Mouse (Mus musculus) heart, embryonic 12.5 days (tissue): ENCODE results near the gene Gm49322. TPM values are rescaled to one million over a fixed set of nuclear protein-coding genes. Genes with fewer than 3 reads are reported as not detected.

Source experiments
- ATAC-seq: fragments of 200-750 bp; cut with Nextera tagmentation; 2 replicates; pipeline ENCODE4 v1.8.0; 2017; ENCODE audit warnings: moderate TSS enrichment, moderate library complexity; ENCODE audit not compliant: insufficient number of reproducible peaks, low FRiP score
- H3K27ac ChIP-seq: fragments of 300-500 bp; sonication (generic); 2 replicates; pipeline ENCODE4 v1.5.1; 2016; ENCODE audit warnings: mild to moderate bottlenecking, moderate library complexity; ENCODE audit not compliant: poor library complexity, severe bottlenecking
- H3K27me3 ChIP-seq: fragments of 300-500 bp; sonication (generic); replicated peaks from 2 replicates; pipeline ENCODE4 v1.6.1; 2016; ENCODE audit warnings: mild to moderate bottlenecking, moderate library complexity
- H3K36me3 ChIP-seq: fragments of 300-500 bp; sonication (generic); 2 replicates; pipeline ENCODE4 v1.6.1; 2016; ENCODE audit warnings: mild to moderate bottlenecking, moderate library complexity
- H3K4me1 ChIP-seq: fragments of 300-500 bp; sonication (generic); replicated peaks from 2 replicates; pipeline ENCODE4 v1.6.1; 2016; ENCODE audit warnings: mild to moderate bottlenecking
- H3K4me2 ChIP-seq: fragments of 300-500 bp; sonication (generic); 2 replicates; pipeline ENCODE4 v1.6.1; 2016; ENCODE audit warnings: mild to moderate bottlenecking, moderate library complexity
- H3K4me3 ChIP-seq: fragments of 300-500 bp; sonication (generic); 2 replicates; pipeline ENCODE4 v1.5.1; 2016; ENCODE audit warnings: mild to moderate bottlenecking
- H3K9ac ChIP-seq: fragments of 300-500 bp; sonication (generic); 2 replicates; pipeline ENCODE4 v1.6.1; 2016; ENCODE audit warnings: mild to moderate bottlenecking, moderate library complexity
- H3K9me3 ChIP-seq: fragments of 300-500 bp; sonication (generic); replicated peaks from 2 replicates; pipeline ENCODE4 v1.6.1; 2016; ENCODE audit warnings: mild to moderate bottlenecking, moderate library complexity
- WGBS: fragments of 180-500 bp; shearing (Covaris S2); methylation state at CpG from one replicate; pipeline ENCODE4 v1.1.7; 2016; 5-methylcytosine and 5-hydroxymethylcytosine counted together
- microRNA-seq: library from miRNA; unstranded; fragments of <30 nt; microRNA quantifications from one replicate; pipeline ENCODE4, GENCODE M21; 2017
- polyA plus RNA-seq: library from polyadenylated mRNA; unstranded; fragments of >200 nt; fragmentation: Nextera tagmentation; extraction: Ambion mirVana; gene quantifications from 2 replicates; pipeline ENCODE4 v1.2.1, GENCODE M21; 2016

The Gm49322 gene
- polyA plus RNA-seq, 1 experiment from 2014 or later, result 2.6 TPM

GRCm38 (mm10) chr10:80658194-80658840, 52.5 kb downstream of the Gm49322 start:
- Histone ChIP-seq H3K9me3 (no peaks in the 10 kb centered on the region), H3K9ac (no peak overlapping the region), H3K4me1 (peaks cover 40% of the 10 kb centered on the region), H3K27ac (no peak overlapping the region), H3K27me3 (no peaks in the 10 kb centered on the region), H3K4me3 (no peak overlapping the region), H3K36me3 (no peaks in the 10 kb centered on the region), H3K4me2 (no peak overlapping the region)
- no peak for ATAC-seq
- 81% methylated on average over 14 of the region's 14 CpGs for whole genome bisulfite sequencing

GRCm38 (mm10) chr10:80658841-80659202, 53.0 kb downstream of the Gm49322 start:
- Histone ChIP-seq H3K27me3 (no peaks in the 10 kb centered on the region), H3K4me3 (no peak overlapping the region), H3K4me2 (0 out of 2 replicates have a peak overlapping the region, but pooled peaks have one; percentile 40), H3K36me3 (no peaks in the 10 kb centered on the region), H3K27ac (no peak overlapping the region), H3K9me3 (no peaks in the 10 kb centered on the region), H3K4me1 (peaks cover 40% of the 10 kb centered on the region), H3K9ac (no peak overlapping the region)
- 63% methylated on average over 4 of the region's 4 CpGs for WGBS
- no peak for ATAC-seq

DNA sequence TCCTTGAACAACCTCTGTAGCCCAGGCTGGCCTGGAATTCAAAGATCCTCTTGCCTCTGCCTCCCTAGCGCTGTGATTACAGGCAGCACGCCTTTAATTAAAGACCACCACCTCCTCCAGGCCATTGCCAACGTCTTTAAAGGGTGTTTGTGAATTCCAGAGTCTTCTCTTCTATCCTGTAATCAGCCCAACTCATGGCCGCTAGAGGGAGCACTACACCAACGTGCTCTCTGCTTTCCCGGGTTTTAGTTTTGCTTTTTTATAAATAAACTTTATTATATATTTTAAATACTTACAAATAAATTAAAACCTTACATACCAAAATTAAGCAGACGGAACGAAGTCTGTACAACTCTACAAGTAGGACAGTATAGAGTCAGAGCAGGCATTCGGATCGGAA, 53.4 kb downstream of the Gm49322 start:
- Histone ChIP-seq H3K4me1 (peaks cover 42% of the 10 kb centered on the region), H3K27ac (no peak overlapping the region), H3K4me3 (peak overlapping the region; percentile 7; the same call in 1 of the 2 replicates), H3K9me3 (no peaks in the 10 kb centered on the region), H3K27me3 (no peaks in the 10 kb centered on the region), H3K36me3 (no peaks in the 10 kb centered on the region), H3K4me2 (peak overlapping the region; percentile 40), H3K9ac (no peak overlapping the region)
- no peak for ATAC-seq
- 15% methylated on average over 10 of the region's 10 CpGs for WGBS

GRCm38 (mm10) chr10:80661149-80661548, 55.3 kb downstream of the Gm49322 start:
- Histone ChIP-seq H3K27me3 (no peaks in the 10 kb centered on the region), H3K4me3 (no peak overlapping the region), H3K4me2 (no peak overlapping the region), H3K9ac (no peak overlapping the region), H3K36me3 (peaks cover 7% of the 10 kb centered on the region), H3K27ac (no peak overlapping the region), H3K4me1 (peaks cover 45% of the 10 kb centered on the region), H3K9me3 (no peaks in the 10 kb centered on the region)
- ATAC-seq, result no peak
- WGBS, result 25% methylated on average over 5 of the region's 5 CpGs

DNA sequence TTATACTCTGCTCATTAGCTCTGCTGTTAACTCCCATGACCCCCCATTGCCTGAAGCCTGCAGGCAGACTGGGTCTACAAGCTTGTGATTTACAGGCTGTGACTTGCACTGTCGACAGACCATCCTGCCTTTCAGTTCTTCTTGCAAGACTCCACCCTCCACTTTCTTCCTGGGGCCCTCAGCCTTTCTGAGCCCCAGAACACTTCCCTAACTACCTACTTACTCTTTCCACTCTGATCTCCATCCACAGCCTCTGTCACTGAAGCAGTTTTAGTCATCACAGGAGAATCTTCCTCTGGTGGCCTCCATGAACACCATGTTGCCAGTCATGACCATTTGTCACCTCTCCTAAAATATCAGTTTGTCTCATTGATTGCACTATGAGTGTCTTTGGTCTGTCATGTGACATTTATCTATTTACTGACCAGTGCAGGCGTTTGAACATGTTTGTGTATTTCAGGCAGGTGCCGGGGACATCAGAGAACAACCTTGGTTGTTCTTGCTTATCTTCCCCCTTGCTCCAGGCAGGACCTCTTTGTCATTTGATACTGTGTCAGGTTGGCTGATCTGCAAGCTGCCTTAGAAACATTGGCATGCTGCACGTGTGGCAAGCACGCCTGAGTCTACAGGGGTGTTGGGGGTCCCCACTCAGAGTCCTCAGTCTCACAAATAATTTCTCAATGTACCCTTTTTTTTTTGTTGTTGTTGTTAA, 57.8 kb downstream of the Gm49322 start:
- Histone ChIP-seq H3K9me3 (no peaks in the 10 kb centered on the region), H3K9ac (no peak overlapping the region), H3K4me2 (no peak overlapping the region), H3K4me3 (no peak overlapping the region), H3K4me1 (peaks cover 47% of the 10 kb centered on the region), H3K27me3 (no peaks in the 10 kb centered on the region), H3K36me3 (peaks cover 32% of the 10 kb centered on the region), H3K27ac (peak overlapping the region; percentile 86; the same call in 1 of the 2 replicates)
- 21% methylated on average over 5 of the region's 5 CpGs for WGBS
- ATAC-seq, result no peak

- Histone ChIP-seq H3K9me3 (no peaks in the 10 kb centered on the region), H3K27ac (peak overlapping the region; percentile 86), H3K9ac (peak overlapping the region; percentile 60), H3K4me2 (peak overlapping the region; percentile 57), H3K4me1 (peaks cover 44% of the 10 kb centered on the region), H3K27me3 (no peaks in the 10 kb centered on the region), H3K36me3 (peaks cover 40% of the 10 kb centered on the region), H3K4me3 (peak overlapping the region; percentile 27; the same call in 1 of the 2 replicates)
- ATAC-seq, result peak; percentile 40
- WGBS, result 25% methylated on average over 16 of the region's 16 CpGs
Measured at GRCm38 (mm10) chr10:80664197-80665015, 58.6 kb downstream of the Gm49322 start.

GRCm38 (mm10) chr10:80665016-80665380, 59.2 kb downstream of the Gm49322 start:
- peak overlapping the region; percentile 57 for H3K4me2 ChIP-seq
- H3K36me3 ChIP-seq, result peaks cover 46% of the 10 kb centered on the region
- no peaks in the 10 kb centered on the region for H3K27me3 ChIP-seq
- no peaks in the 10 kb centered on the region for H3K9me3 ChIP-seq
- 0 out of 2 replicates have a peak overlapping the region, but pooled peaks have one; percentile 27 for H3K4me3 ChIP-seq
- 10% methylated on average over 10 of the region's 10 CpGs for WGBS
- H3K9ac ChIP-seq, result peak overlapping the region; percentile 60
- ATAC-seq, result peak; percentile 70
- H3K4me1 ChIP-seq, result peaks cover 44% of the 10 kb centered on the region
- H3K27ac ChIP-seq, result peak overlapping the region; percentile 86

Small RNA genes lying within 50 kb of the gene (microRNA-seq; reads per million reads assigned to microRNA genes)
- gene Mir6912, result not detected

Other genes starting within 250 kb of the Gm49322 start
- gene Plk5, start 249.6 kb upstream of the Gm49322 start, polyA plus RNA-seq, result not detected in 2 replicates
- 6.1 and 6.2 TPM in 2 replicates for gene Mex3d, start 218.4 kb upstream of the Gm49322 start, polyA plus RNA-seq
- gene Mbd3, start 206.5 kb upstream of the Gm49322 start, polyA plus RNA-seq, result 176 and 181 TPM in 2 replicates
- gene Uqcr11, start 199.2 kb upstream of the Gm49322 start, polyA plus RNA-seq, result 951 and 1,026 TPM in 2 replicates
- 85.8 and 89.4 TPM in 2 replicates for gene Tcf3, start 172.4 kb upstream of the Gm49322 start, polyA plus RNA-seq
- gene Onecut3, start 111.2 kb upstream of the Gm49322 start, polyA plus RNA-seq, result not detected in 2 replicates
- 0.05 and 0.17 TPM in 2 replicates for gene Atp8b3, start 66.9 kb upstream of the Gm49322 start, polyA plus RNA-seq
- gene Rexo1, start 44.5 kb upstream of the Gm49322 start, polyA plus RNA-seq, result 21.5 and 22.2 TPM in 2 replicates
- gene Klf16, start 28.7 kb upstream of the Gm49322 start, polyA plus RNA-seq, result 7.9 and 8.5 TPM in 2 replicates
- 99.4 and 105 TPM in 2 replicates for gene Abhd17a, start 15.7 kb upstream of the Gm49322 start, polyA plus RNA-seq
- 67.4 and 70.0 TPM in 2 replicates for gene Scamp4, start 3.1 kb upstream of the Gm49322 start, polyA plus RNA-seq
- 3.5 and 4.1 TPM in 2 replicates for gene Adat3, start 3.1 kb upstream of the Gm49322 start, polyA plus RNA-seq
- gene Csnk1g2, start 16.8 kb downstream of the Gm49322 start, polyA plus RNA-seq, result 131 and 136 TPM in 2 replicates
- 64.9 and 65.7 TPM in 2 replicates for gene Btbd2, start 51.0 kb downstream of the Gm49322 start, polyA plus RNA-seq
- 99.6 and 102 TPM in 2 replicates for gene Mknk2, start 72.1 kb downstream of the Gm49322 start, polyA plus RNA-seq
- 34.8 and 38.1 TPM in 2 replicates for gene Mob3a, start 96.0 kb downstream of the Gm49322 start, polyA plus RNA-seq
- 13.2 and 18.4 TPM in 2 replicates for gene Izumo4, start 96.2 kb downstream of the Gm49322 start, polyA plus RNA-seq
- 56.5 and 58.9 TPM in 2 replicates for gene Ap3d1, start 136.2 kb downstream of the Gm49322 start, polyA plus RNA-seq
- 25.7 and 30.9 TPM in 2 replicates for gene Dot1l, start 149.2 kb downstream of the Gm49322 start, polyA plus RNA-seq
- gene Sf3a2, start 192.2 kb downstream of the Gm49322 start, polyA plus RNA-seq, result 51.2 and 58.3 TPM in 2 replicates
- 82.4 and 83.2 TPM in 2 replicates for gene Plekhj1, start 192.6 kb downstream of the Gm49322 start, polyA plus RNA-seq
- 0.14 and 0.23 TPM in 2 replicates for gene Amh, start 199.2 kb downstream of the Gm49322 start, polyA plus RNA-seq
- 6.1 and 6.7 TPM in 2 replicates for gene Jsrp1, start 207.5 kb downstream of the Gm49322 start, polyA plus RNA-seq
- gene Oaz1, start 220.6 kb downstream of the Gm49322 start, polyA plus RNA-seq, result 1,577 and 1,597 TPM in 2 replicates
- 0.46 and 0.54 TPM in 2 replicates for gene Lingo3, start 238.0 kb downstream of the Gm49322 start, polyA plus RNA-seq
- 177 and 182 TPM in 2 replicates for gene Lsm7, start 249.2 kb downstream of the Gm49322 start, polyA plus RNA-seq
- 34.8 and 35.2 TPM in 2 replicates for gene Sppl2b, start 249.3 kb downstream of the Gm49322 start, polyA plus RNA-seq